Mouse (Mus musculus) thymus, adult 2 months (tissue): Measurements from ENCODE around the gene Get4.

Experiments
- CTCF ChIP-seq: fragments of 200-500 bp; IDR thresholded peaks from 2 replicates; pipeline ENCODE4 v1.5.1; 2012; ENCODE audit warnings: mild to moderate bottlenecking, control low read depth, low read length, moderate library complexity, borderline replicate concordance; ENCODE audit not compliant: control insufficient read depth, poor library complexity, insufficient read depth; ENCODE audit errors: extremely low read depth
- POLR2A ChIP-seq: fragments of 200-500 bp; IDR thresholded peaks from 2 replicates; pipeline ENCODE4 v1.6.1; 2012; ENCODE audit warnings: mild to moderate bottlenecking, low read length, control low read depth, moderate library complexity; ENCODE audit not compliant: control insufficient read depth, poor library complexity, insufficient read depth; ENCODE audit errors: extremely low read depth

DNA sequence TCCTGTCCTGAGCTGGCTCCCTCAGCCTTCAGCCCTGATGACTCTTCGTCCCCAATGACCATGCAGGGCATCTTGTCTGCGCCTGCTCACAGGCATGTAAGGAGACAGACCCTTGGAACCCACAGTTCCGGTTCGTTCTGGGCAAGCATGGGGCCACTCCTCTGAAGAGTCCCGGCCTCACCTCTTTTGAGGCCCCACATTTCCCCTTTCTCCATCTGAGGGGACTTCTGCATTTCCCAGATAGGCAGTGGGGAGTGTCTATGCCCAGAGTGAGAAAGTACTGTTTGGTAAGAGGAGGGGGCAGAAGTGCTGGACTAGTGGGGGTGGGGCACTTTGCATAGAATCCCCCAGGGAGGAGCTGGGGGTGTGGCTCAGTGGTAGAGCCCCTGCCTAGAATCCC is 35.0 kb downstream of the Get4 start:
- TF ChIP-seq CTCF, result no peak
- no peak for TF ChIP-seq POLR2A
